Mouse (Mus musculus): ENCODE measurements around the gene Rpusd1. TPM values are rescaled to one million over a fixed set of nuclear protein-coding genes. Genes with fewer than 3 reads are reported as not detected.

Gene Rpusd1
- polyA plus RNA-seq, 1 experiment = 13.0 TPM

DNA sequence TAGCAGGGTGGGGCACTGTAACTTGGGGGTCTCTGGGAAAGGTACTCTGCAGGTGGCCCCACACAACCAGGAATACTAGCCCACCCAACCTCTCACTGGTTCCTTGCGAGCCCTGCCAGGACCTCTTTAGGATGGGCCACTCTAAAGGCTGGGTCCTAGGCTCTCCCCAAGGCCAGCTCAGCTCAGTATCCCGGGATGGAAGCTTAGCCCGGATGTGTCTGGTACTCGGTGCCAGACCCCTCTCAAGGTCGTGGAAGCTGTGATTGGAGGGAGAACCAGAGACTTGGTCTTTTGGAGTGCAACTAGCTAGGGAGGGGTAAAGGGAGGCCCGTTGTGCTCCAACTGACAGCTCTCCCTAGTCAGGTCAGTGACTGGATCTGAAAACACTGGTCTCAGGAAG, 9.8 kb upstream of the Rpusd1 start:
- TF ChIP-seq POLR2A (IDR thresholded peaks at IDR 0.05; ENCODE audit: insufficient read length, low read depth) (no peak), E2F4 (IDR thresholded peaks at IDR 0.05; ENCODE audit: insufficient read depth) (no peak), TCF12 (IDR thresholded peaks at IDR 0.05; ENCODE audit: insufficient read depth, poor library complexity, severe bottlenecking) (no peak), TCF3 (IDR thresholded peaks at IDR 0.05; ENCODE audit: insufficient read length, low read depth) (no peak), USF1 (IDR thresholded peaks at IDR 0.05; ENCODE audit: low read depth) (no peak), REST (IDR thresholded peaks at IDR 0.05; ENCODE audit: insufficient read depth, insufficient read length) (no peak), CEBPB (IDR thresholded peaks at IDR 0.05; ENCODE audit: insufficient read depth, poor library complexity, severe bottlenecking) (no peak), POLR2AphosphoS2 (IDR thresholded peaks at IDR 0.05; ENCODE audit: insufficient read length, low read depth) (no peak)
- H3K4me3 ChIP-seq = no peak overlapping the region
- no peak overlapping the region for H3ac ChIP-seq (ENCODE audit: control insufficient read depth, insufficient read length)

DNA sequence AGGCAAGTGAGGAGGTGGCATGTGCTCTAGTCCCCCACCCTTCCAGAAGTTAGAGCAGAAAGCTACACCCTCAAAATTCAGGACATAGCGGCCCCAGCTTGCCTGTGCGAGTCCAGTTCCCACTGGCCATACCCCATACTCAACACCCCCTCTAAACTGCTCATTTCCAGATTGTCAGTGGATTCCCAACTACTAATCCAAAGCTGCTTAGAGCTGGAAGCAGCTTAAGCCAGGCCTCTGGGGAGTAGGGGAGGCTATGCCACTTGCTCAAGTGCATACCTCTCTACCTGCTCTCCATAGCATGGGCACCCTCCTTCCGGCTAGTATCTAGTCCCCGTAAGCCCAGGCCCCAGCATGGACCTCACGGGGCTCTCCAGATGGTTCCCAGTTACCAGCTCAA, 6.0 kb upstream of the Rpusd1 start:
- H3ac ChIP-seq (ENCODE audit: control insufficient read depth, insufficient read length) = no peak overlapping the region
- no peaks in the 10 kb centered on the region for H3K36me3 ChIP-seq (ENCODE audit: control insufficient read depth, insufficient read depth)
- H3K4me2 ChIP-seq (ENCODE audit: low read depth) = no peak overlapping the region
- peaks cover 15% of the 10 kb centered on the region for H3K27me3 ChIP-seq (ENCODE audit: control insufficient read depth, insufficient read depth, insufficient read length)
- no peak overlapping the region for H3K4me3 ChIP-seq
- no peaks in the 10 kb centered on the region for H3K79me2 ChIP-seq (ENCODE audit: control insufficient read depth, insufficient read depth)
- TF ChIP-seq MYOD1 (IDR thresholded peaks at IDR 0.05; ENCODE audit: control insufficient read depth in 1 of 3, insufficient read length in 2 of 3, low read depth in 2 of 3) = no peak
- TF ChIP-seq TCF3 (IDR thresholded peaks at IDR 0.05; ENCODE audit: insufficient read length, low read depth) = no peak
- no peak for TF ChIP-seq USF1 (IDR thresholded peaks at IDR 0.05; ENCODE audit: low read depth)
- no peak for TF ChIP-seq E2F4 (IDR thresholded peaks at IDR 0.05; ENCODE audit: insufficient read depth)
- no peak for TF ChIP-seq POLR2AphosphoS2 (IDR thresholded peaks at IDR 0.05; ENCODE audit: insufficient read length, low read depth)
- no peak for TF ChIP-seq SRF (IDR thresholded peaks at IDR 0.05; ENCODE audit: control insufficient read depth, insufficient read length, low read depth)
- TF ChIP-seq CEBPB (IDR thresholded peaks at IDR 0.05; ENCODE audit: insufficient read depth, poor library complexity, severe bottlenecking) = no peak
- TF ChIP-seq MAX (IDR thresholded peaks at IDR 0.05; ENCODE audit: low read depth) = no peak
- TF ChIP-seq REST (IDR thresholded peaks at IDR 0.05; ENCODE audit: insufficient read depth, insufficient read length) = no peak
- no peak for TF ChIP-seq MYOG (IDR thresholded peaks at IDR 0.05; ENCODE audit: control insufficient read depth in 1 of 3, insufficient read depth in 1 of 3, insufficient read length in 2 of 3, low read depth in 2 of 3)
- TF ChIP-seq POLR2A (IDR thresholded peaks at IDR 0.05; ENCODE audit: insufficient read length, low read depth) = no peak
- no peak for TF ChIP-seq TCF12 (IDR thresholded peaks at IDR 0.05; ENCODE audit: insufficient read depth, poor library complexity, severe bottlenecking)

More for the DNA sequence above, 9.8 kb upstream of the Rpusd1 start:
- Histone ChIP-seq H3K27me3 (ENCODE audit: control insufficient read depth, insufficient read depth, insufficient read length) (peaks cover 29% of the 10 kb centered on the region), H3K36me3 (ENCODE audit: control insufficient read depth, insufficient read depth) (no peaks in the 10 kb centered on the region), H3K79me2 (ENCODE audit: control insufficient read depth, insufficient read depth) (no peaks in the 10 kb centered on the region), H3K4me2 (ENCODE audit: low read depth) (no peak overlapping the region)

DNA sequence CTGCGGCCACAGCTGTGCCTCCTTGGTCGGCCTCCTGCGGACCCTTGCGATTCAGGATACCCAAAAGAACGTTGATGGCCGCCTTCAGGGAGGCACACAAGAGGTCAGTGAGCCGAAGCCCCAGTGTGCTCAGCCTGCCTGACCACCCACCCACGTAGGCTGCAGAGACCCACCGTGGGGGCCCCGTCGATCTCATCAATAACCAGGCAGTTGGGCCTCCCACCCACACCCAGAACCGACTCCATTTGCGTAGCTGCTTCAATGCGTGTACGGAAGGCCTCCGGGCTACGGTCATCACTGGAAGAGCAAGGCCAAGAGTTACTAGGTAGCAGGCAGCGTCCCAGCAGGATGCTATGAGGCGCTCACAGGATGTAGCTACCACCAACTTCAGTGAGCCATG, 4.0 kb upstream of the Rpusd1 start:
- Histone ChIP-seq H3K36me3 (ENCODE audit: control insufficient read depth, insufficient read depth) (no peaks in the 10 kb centered on the region), H3K4me2 (ENCODE audit: low read depth) (no peak overlapping the region), H3K4me3 (no peak overlapping the region), H3K79me2 (ENCODE audit: control insufficient read depth, insufficient read depth) (peaks cover 3% of the 10 kb centered on the region), H3ac (ENCODE audit: control insufficient read depth, insufficient read length) (no peak overlapping the region), H3K27me3 (ENCODE audit: control insufficient read depth, insufficient read depth, insufficient read length) (no peaks in the 10 kb centered on the region)
- TF ChIP-seq TCF12 (IDR thresholded peaks at IDR 0.05; ENCODE audit: insufficient read depth, poor library complexity, severe bottlenecking) = no peak
- TF ChIP-seq USF1 (IDR thresholded peaks at IDR 0.05; ENCODE audit: low read depth) = no peak
- no peak for TF ChIP-seq MYOG (IDR thresholded peaks at IDR 0.05; ENCODE audit: control insufficient read depth in 1 of 3, insufficient read depth in 1 of 3, insufficient read length in 2 of 3, low read depth in 2 of 3)
- TF ChIP-seq POLR2AphosphoS2 (IDR thresholded peaks at IDR 0.05; ENCODE audit: insufficient read length, low read depth) = no peak
- no peak for TF ChIP-seq E2F4 (IDR thresholded peaks at IDR 0.05; ENCODE audit: insufficient read depth)
- TF ChIP-seq SRF (IDR thresholded peaks at IDR 0.05; ENCODE audit: control insufficient read depth, insufficient read length, low read depth) = no peak
- no peak for TF ChIP-seq TCF3 (IDR thresholded peaks at IDR 0.05; ENCODE audit: insufficient read length, low read depth)
- no peak for TF ChIP-seq MAX (IDR thresholded peaks at IDR 0.05; ENCODE audit: low read depth)
- no peak for TF ChIP-seq REST (IDR thresholded peaks at IDR 0.05; ENCODE audit: insufficient read depth, insufficient read length)
- TF ChIP-seq MYOD1 (IDR thresholded peaks at IDR 0.05; ENCODE audit: control insufficient read depth in 1 of 3, insufficient read length in 2 of 3, low read depth in 2 of 3) = no peak
- TF ChIP-seq POLR2A (IDR thresholded peaks at IDR 0.05; ENCODE audit: insufficient read length, low read depth) = no peak
- no peak for TF ChIP-seq CEBPB (IDR thresholded peaks at IDR 0.05; ENCODE audit: insufficient read depth, poor library complexity, severe bottlenecking)

DNA sequence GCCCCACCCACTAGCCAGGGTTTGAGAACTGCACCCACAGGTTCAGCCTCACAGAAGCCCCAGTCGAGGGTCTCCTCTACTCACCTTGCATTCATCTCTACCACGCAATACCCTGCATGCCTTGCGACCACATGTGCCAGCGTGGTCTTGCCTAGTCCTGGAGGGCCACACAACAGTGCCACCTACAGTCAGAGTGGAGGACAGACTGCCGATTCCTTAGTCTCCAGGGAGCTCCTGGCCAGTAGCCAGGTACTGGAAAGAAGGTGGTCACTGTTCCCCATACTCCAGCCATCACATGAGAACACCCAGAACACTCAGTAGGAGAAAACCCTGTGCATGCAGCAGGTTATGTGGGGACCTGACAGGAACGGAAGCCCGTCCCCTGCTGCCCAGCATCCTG, 3.6 kb upstream of the Rpusd1 start:
- Histone ChIP-seq H3K36me3 (ENCODE audit: control insufficient read depth, insufficient read depth) (no peaks in the 10 kb centered on the region), H3ac (ENCODE audit: control insufficient read depth, insufficient read length) (no peak overlapping the region), H3K79me2 (ENCODE audit: control insufficient read depth, insufficient read depth) (peaks cover 5% of the 10 kb centered on the region), H3K27me3 (ENCODE audit: control insufficient read depth, insufficient read depth, insufficient read length) (no peaks in the 10 kb centered on the region), H3K4me3 (no peak overlapping the region), H3K4me2 (ENCODE audit: low read depth) (no peak overlapping the region)
- TF ChIP-seq MAX (IDR thresholded peaks at IDR 0.05; ENCODE audit: low read depth) = no peak
- TF ChIP-seq REST (IDR thresholded peaks at IDR 0.05; ENCODE audit: insufficient read depth, insufficient read length) = no peak
- no peak for TF ChIP-seq CEBPB (IDR thresholded peaks at IDR 0.05; ENCODE audit: insufficient read depth, poor library complexity, severe bottlenecking)
- TF ChIP-seq TCF12 (IDR thresholded peaks at IDR 0.05; ENCODE audit: insufficient read depth, poor library complexity, severe bottlenecking) = no peak
- TF ChIP-seq MYOG (IDR thresholded peaks at IDR 0.05; ENCODE audit: control insufficient read depth in 1 of 3, insufficient read depth in 1 of 3, insufficient read length in 2 of 3, low read depth in 2 of 3) = no peak
- no peak for TF ChIP-seq POLR2A (IDR thresholded peaks at IDR 0.05; ENCODE audit: insufficient read length, low read depth)
- TF ChIP-seq USF1 (IDR thresholded peaks at IDR 0.05; ENCODE audit: low read depth) = no peak
- TF ChIP-seq TCF3 (IDR thresholded peaks at IDR 0.05; ENCODE audit: insufficient read length, low read depth) = no peak
- TF ChIP-seq MYOD1 (IDR thresholded peaks at IDR 0.05; ENCODE audit: control insufficient read depth in 1 of 3, insufficient read length in 2 of 3, low read depth in 2 of 3) = no peak
- no peak for TF ChIP-seq E2F4 (IDR thresholded peaks at IDR 0.05; ENCODE audit: insufficient read depth)
- TF ChIP-seq SRF (IDR thresholded peaks at IDR 0.05; ENCODE audit: control insufficient read depth, insufficient read length, low read depth) = no peak
- no peak for TF ChIP-seq POLR2AphosphoS2 (IDR thresholded peaks at IDR 0.05; ENCODE audit: insufficient read length, low read depth)

All from myocyte (in vitro differentiated cells).